Mouse (Mus musculus) megakaryocyte, embryonic 14.5 days (primary cell): Measurements from ENCODE around the gene Polr2b.

ENCODE experiments used
- FLI1 ChIP-seq: IDR thresholded peaks from 2 replicates; pipeline ENCODE4 v1.6.1; 2012; ENCODE audit warnings: low read length, inconsistent platforms, mixed read lengths
- GATA1 ChIP-seq: IDR thresholded peaks from 3 replicates; pipeline ENCODE4 v1.6.1; 2012; ENCODE audit warnings: mixed read lengths, low read length, inconsistent platforms, borderline replicate concordance

DNA sequence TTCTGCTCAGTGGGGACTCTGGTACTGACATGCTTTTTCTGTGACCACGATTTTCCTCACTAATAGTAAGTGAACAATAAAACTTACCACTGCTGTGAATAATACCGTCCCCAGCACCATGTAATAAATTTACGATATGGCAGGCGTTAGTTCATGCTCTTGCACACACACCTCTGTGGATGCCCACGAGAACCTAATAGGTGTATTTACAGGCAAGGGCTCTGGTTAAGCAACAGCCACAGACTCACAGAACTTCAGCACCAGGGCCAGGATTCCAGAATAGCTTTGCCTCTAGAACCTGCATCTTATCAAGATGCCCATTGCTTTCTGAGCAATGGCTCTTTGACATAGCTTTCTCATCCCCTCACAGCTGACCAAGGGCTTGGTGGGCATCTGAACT is 75.3 kb downstream of the Polr2b start:
- no peak for TF ChIP-seq GATA1
- TF ChIP-seq FLI1, result no peak
